Mouse (Mus musculus): ENCODE results near the gene Fam20b.

- TF ChIP-seq CTCF (IDR thresholded peaks at IDR 0.05; ENCODE audit: control insufficient read depth, insufficient read depth, insufficient replicate concordance, low read depth, low read length) (no peak), POLR2A (IDR thresholded peaks at IDR 0.05; ENCODE audit: control insufficient read depth, low read depth, low read length) (no peak)
These were observed 64.0 kb downstream of the Fam20b start for GRCm38 (mm10) chr1:156654735-156655530.

Data from testis, adult 2 months (tissue).